Mouse (Mus musculus): ENCODE results near the gene Nabp2.

GRCm38 (mm10) chr10:128435186-128435823 is 24.0 kb upstream of the Nabp2 start:
- TF ChIP-seq CTCF (IDR thresholded peaks at IDR 0.05; ENCODE audit: borderline replicate concordance, insufficient read depth, low read length), result no peak
- no peak for TF ChIP-seq POLR2A (IDR thresholded peaks at IDR 0.05; ENCODE audit: low read depth, low read length)
